Mouse (Mus musculus): ENCODE measurements at regions not wholly inside any gene's neighbourhood (a gene's known extent, or its start where the extent isn't known, plus 50 kb on each side); places are given as distances from the start of the nearest gene placed in this dataset.
A peak's percentile ranks its signal among the peaks of the same experiment; 100 is the strongest.

DNA sequence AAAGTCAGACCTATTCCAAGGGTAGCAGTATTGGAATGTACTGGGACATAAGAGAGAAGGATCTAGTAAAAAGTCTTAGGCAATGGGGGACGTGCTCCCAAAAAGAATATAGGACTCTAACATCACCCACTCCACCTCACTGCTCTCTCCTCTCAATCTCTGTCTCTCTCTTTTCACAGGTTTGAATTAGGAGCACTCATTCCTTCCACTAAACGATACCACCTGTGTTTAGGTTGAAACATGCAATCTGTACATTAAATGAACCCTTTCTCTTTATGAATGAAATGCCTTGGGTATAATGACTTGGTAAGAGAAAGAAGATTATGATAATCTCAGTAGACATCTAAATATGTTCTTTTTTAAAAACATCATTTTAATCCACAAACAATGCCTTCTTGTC, 129.4 kb downstream of the Zpld1 start:
- Histone ChIP-seq H3K27me3 (no peaks in the 10 kb centered on the region), H3K4me3 (no peak overlapping the region), H3K9me3 (replicated peaks) (no peaks in the 10 kb centered on the region), H3K4me1 (peaks cover 6% of the 10 kb centered on the region; the same call in 1 of the 2 replicates), H3K4me2 (replicated peaks) (no peak overlapping the region), H3K9ac (no peak overlapping the region), H3K27ac (no peak overlapping the region), H3K36me3 (no peaks in the 10 kb centered on the region)
- no peak for ATAC-seq (ENCODE audit: low FRiP score)
- WGBS: 77% methylated on average over 2 of the region's 2 CpGs

DNA sequence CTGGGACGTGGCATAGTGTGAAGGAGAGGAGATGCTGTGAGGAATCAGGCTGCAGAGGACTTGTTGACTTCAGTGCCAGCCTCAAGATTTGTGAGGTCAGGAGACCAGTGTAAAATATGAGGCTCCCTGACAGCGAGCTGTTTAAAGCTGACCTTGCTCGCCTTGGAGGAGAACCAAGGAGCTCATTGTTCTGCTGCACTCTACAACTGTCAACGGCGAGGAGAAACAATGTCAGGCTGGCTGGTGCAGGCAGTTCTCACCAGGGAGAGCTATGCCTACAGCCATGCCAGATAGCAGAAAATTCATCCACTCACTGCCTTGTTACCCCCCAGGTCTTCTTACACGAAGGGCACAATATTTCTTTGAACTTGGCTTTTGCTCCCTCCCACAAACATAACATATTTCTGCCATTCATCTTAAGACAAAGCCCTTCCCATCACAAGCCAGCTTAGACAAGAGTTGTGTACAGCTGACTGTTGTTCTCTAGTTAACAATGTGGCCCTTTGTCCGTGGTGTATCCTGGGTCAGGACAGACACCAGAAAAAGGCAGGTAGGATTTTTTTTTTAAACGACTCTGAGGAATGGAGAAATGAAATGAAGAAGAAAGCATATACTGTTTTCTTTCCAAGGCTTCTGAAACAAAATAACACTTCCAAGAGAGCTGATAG, 131.5 kb downstream of the Zpld1 start:
- ATAC-seq (ENCODE audit: low FRiP score): peak; percentile 50; the same call in 1 of the 2 replicates
- no peak overlapping the region for H3K4me2 ChIP-seq (replicated peaks)
- no peaks in the 10 kb centered on the region for H3K27me3 ChIP-seq
- H3K27ac ChIP-seq: no peak overlapping the region
- WGBS: 39% methylated on average over 8 of the region's 8 CpGs
- no peak overlapping the region for H3K9ac ChIP-seq
- H3K4me1 ChIP-seq: peaks cover 6% of the 10 kb centered on the region; the same call in 1 of the 2 replicates
- H3K36me3 ChIP-seq: no peaks in the 10 kb centered on the region
- no peak overlapping the region for H3K4me3 ChIP-seq
- H3K9me3 ChIP-seq (replicated peaks): no peaks in the 10 kb centered on the region

DNA sequence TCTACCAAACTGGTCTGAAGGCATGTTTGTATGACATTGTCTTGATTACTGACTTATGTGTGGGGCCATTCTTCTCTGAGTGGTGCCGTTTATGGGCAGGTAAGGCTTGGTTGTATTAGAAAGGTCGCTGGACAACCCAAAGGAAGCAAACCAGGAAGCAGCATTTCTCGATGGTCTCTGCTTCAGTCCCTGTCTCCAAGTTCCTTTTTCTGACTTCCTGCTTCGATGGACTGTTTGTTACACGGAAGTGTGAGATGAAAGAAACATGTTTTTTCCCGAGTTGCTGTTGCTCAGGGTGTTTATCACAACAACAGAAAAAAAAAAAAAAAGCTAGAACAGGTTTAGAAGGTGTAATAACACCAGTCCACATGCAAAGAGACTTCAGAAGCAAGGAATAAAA, 134.9 kb downstream of the Zpld1 start:
- WGBS: 78% methylated on average over 6 of the region's 6 CpGs
- H3K4me3 ChIP-seq: no peak overlapping the region
- no peaks in the 10 kb centered on the region for H3K27me3 ChIP-seq
- H3K4me1 ChIP-seq: peaks cover 6% of the 10 kb centered on the region; the same call in 1 of the 2 replicates
- ATAC-seq (ENCODE audit: low FRiP score): no peak
- H3K27ac ChIP-seq: no peak overlapping the region
- H3K36me3 ChIP-seq: no peaks in the 10 kb centered on the region
- no peak overlapping the region for H3K9ac ChIP-seq
- H3K9me3 ChIP-seq (replicated peaks): no peaks in the 10 kb centered on the region
- no peak overlapping the region for H3K4me2 ChIP-seq (replicated peaks)

DNA sequence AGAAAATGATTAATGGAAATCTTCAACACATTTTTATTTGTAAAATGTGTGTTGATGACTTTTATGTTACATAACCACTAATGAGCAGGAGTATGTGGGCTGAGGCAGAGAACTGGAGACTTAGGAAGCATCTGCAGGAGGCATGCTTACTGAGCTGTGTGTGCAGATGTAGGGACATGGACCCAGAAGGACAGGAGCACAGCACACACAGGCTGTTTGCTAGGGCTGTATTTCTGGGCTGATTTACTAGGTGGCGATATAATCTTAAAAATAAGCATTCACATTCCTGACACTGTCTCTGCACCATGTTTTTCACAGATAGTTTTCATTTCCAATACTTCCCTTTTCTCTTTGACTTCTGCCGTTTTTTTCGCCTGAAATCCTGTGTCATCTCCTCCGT, 146.1 kb downstream of the Zpld1 start:
- H3K4me1 ChIP-seq: no peaks in the 10 kb centered on the region
- no peak overlapping the region for H3K4me2 ChIP-seq (replicated peaks)
- no peaks in the 10 kb centered on the region for H3K27me3 ChIP-seq
- no peak overlapping the region for H3K27ac ChIP-seq
- 45% methylated on average over 4 of the region's 4 CpGs for WGBS
- H3K9me3 ChIP-seq (replicated peaks): no peaks in the 10 kb centered on the region
- no peak overlapping the region for H3K9ac ChIP-seq
- H3K36me3 ChIP-seq: no peaks in the 10 kb centered on the region
- no peak for ATAC-seq (ENCODE audit: low FRiP score)
- H3K4me3 ChIP-seq: no peak overlapping the region

DNA sequence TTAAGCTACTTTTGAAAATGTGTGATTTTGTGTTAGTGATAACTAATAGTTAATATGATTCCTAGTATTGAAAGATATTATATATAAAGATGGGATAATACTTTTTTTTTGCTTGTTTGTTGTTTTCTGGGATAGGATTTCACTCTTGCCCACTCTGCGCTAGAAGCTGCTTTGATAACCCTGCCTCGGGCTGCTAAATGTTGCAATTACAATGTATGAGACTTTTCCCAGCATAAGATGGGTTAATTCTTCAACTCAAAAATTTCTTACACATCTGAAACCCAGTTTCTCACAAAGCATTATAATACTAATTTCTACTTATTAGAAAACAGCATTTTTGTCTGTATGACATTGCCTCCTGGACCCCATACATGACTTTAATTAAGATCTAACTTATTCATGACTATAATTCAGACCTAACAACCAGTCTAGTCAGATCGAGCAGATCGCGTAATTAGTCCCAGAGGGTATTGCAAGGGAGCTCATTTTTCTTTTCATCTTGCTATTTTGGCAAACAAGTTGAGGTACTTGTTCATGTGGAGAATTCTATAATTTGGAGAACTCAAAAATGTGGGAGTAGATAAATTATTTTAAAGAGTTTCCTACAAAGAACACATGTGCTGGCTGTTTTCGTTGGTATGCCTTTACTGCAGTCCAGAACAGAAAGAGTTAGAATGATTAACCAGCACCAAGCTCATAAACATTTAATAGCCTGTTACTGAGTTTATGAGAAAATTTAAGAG, 155.2 kb downstream of the Zpld1 start:
- H3K36me3 ChIP-seq: no peaks in the 10 kb centered on the region
- ATAC-seq (ENCODE audit: low FRiP score): no peak

DNA sequence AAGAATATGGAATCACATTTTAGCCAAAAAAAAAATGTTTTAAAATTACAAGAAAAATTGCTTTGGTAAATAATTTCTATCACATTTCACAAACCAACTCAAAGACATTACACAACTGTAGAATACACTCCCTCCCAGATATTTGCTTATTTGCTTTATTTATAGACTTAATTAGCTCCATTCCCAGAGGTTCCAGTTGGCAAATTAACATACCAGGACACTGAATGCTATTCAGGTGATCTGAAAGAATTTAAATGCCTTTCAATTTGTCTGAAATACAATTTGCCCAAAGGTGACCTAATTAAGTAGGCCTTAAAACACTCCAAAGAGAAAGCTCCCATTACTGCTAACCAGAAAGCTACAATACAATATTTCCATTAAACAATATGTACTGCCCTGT, 162.8 kb downstream of the Zpld1 start:
- H3K4me1 ChIP-seq: no peaks in the 10 kb centered on the region

More for the DNA sequence above, 155.2 kb downstream of the Zpld1 start:
- no peak overlapping the region for H3K27ac ChIP-seq
- no peak overlapping the region for H3K4me3 ChIP-seq
- no peaks in the 10 kb centered on the region for H3K4me1 ChIP-seq
- no peaks in the 10 kb centered on the region for H3K9me3 ChIP-seq (replicated peaks)
- WGBS: 87% methylated on average over 6 of the region's 6 CpGs
- H3K4me2 ChIP-seq (replicated peaks): no peak overlapping the region
- H3K9ac ChIP-seq: no peak overlapping the region
- H3K27me3 ChIP-seq: no peaks in the 10 kb centered on the region; the same call in 1 of the 2 replicates

DNA sequence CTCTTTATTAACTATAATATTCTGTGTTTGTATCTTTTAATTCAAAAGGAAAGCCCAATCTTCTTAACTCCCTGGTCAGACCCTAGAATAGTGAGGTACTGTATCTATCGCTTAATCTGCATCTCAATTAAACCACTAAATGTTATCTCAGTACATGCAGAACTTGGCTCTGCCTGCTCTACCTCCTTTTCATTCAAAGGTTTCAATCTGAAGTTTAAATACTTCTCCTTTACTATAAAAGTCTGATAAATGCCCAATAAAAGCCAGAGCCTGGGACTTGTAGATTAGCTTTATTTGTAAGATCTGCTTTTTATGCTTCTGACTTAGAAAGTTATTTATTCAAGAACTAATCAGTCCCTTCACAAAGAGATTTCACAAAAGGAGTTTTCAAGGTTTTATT, 200.1 kb downstream of the Zpld1 start:
- ATAC-seq (ENCODE audit: low FRiP score): no peak

More for the DNA sequence above, 162.8 kb downstream of the Zpld1 start:
- no peak overlapping the region for H3K27ac ChIP-seq
- H3K4me3 ChIP-seq: no peak overlapping the region
- H3K9me3 ChIP-seq (replicated peaks): no peaks in the 10 kb centered on the region
- no peak for ATAC-seq (ENCODE audit: low FRiP score)
- H3K4me2 ChIP-seq (replicated peaks): no peak overlapping the region
- H3K36me3 ChIP-seq: no peaks in the 10 kb centered on the region
- H3K27me3 ChIP-seq: no peaks in the 10 kb centered on the region
- H3K9ac ChIP-seq: no peak overlapping the region

DNA sequence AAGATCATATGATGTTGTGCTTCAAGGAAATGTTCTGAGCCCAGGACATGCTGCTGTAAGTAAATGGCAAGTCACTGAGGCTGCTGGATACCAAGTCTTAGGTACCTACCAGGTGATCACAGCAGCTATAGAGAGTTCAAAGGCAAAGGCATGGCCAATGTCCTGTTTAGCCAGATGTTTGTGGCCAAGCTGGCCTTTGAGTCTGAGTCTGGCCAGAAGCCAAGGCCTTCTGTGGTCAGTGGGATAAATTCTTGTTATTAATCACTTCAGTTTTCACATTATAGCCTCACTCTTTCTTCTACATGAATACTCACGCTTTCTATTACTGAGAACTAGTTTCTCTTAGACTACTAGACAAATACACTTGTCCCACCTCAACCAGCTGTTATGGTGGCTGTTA, 210.3 kb downstream of the Zpld1 start:
- Histone ChIP-seq H3K4me3 (no peak overlapping the region), H3K27me3 (no peaks in the 10 kb centered on the region), H3K27ac (no peak overlapping the region), H3K36me3 (no peaks in the 10 kb centered on the region), H3K9ac (no peak overlapping the region), H3K9me3 (replicated peaks) (no peaks in the 10 kb centered on the region), H3K4me2 (replicated peaks) (no peak overlapping the region), H3K4me1 (no peaks in the 10 kb centered on the region)
- no peak for ATAC-seq (ENCODE audit: low FRiP score)
- 91% methylated on average over 1 of the region's 1 CpGs for WGBS

More for the DNA sequence above, 200.1 kb downstream of the Zpld1 start:
- H3K9ac ChIP-seq: no peak overlapping the region
- H3K4me3 ChIP-seq: no peak overlapping the region
- no peaks in the 10 kb centered on the region for H3K27me3 ChIP-seq
- no peaks in the 10 kb centered on the region for H3K4me1 ChIP-seq
- WGBS: 88% methylated on average over 1 of the region's 1 CpGs
- H3K36me3 ChIP-seq: no peaks in the 10 kb centered on the region
- H3K9me3 ChIP-seq (replicated peaks): no peaks in the 10 kb centered on the region
- H3K27ac ChIP-seq: no peak overlapping the region
- H3K4me2 ChIP-seq (replicated peaks): no peak overlapping the region

DNA sequence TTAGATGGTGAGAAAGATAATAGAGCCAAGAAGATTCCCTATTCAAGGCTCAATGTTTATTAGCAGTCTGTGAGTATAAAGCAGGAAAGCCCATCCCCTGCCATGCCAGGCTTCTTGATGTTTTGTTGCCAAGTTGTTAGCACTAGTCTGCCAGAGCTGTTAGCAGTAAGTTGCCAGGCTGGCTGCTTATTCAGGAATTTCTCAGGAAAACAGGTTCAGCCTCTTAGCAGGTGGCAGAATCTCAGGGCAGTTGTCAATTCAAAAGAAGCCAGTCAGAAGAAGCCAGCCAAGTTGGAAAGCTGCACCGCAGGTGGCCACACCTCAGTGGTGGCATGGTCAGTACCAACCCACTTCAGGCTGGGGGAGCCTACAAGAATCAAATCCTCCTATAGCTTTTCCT, 221.6 kb downstream of the Zpld1 start:
- Histone ChIP-seq H3K9me3 (replicated peaks) (no peaks in the 10 kb centered on the region), H3K4me2 (replicated peaks) (no peak overlapping the region), H3K9ac (no peak overlapping the region), H3K4me3 (no peak overlapping the region), H3K36me3 (no peaks in the 10 kb centered on the region), H3K27ac (no peak overlapping the region), H3K4me1 (no peaks in the 10 kb centered on the region), H3K27me3 (no peaks in the 10 kb centered on the region)
- WGBS: 71% methylated on average over 1 of the region's 1 CpGs
- ATAC-seq (ENCODE audit: low FRiP score): no peak

DNA sequence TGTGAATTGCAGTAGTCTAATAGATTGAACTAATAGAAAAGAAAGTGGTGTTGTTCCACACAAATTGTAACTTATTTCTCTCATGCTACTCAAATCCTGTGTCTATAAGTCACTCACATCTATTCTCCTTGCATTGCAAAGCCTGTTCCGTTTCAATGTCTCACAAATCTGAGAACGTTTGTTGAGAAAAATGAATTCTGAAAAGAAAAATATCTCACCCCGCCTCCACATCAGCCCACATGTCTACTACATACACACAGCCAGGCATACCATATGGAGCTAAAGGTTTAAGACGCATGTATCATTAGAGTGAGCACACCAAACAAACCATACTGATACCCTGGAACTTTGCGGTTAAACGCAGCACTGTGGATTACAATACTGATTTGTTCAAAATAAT, 258.0 kb downstream of the Zpld1 start:
- no peaks in the 10 kb centered on the region for H3K4me1 ChIP-seq
- WGBS: 92% methylated on average over 6 of the region's 6 CpGs
- H3K4me3 ChIP-seq: no peak overlapping the region
- no peak overlapping the region for H3K4me2 ChIP-seq (replicated peaks)
- no peaks in the 10 kb centered on the region for H3K9me3 ChIP-seq (replicated peaks)
- no peak for ATAC-seq (ENCODE audit: low FRiP score)
- no peak overlapping the region for H3K9ac ChIP-seq
- H3K27ac ChIP-seq: no peak overlapping the region
- H3K27me3 ChIP-seq: no peaks in the 10 kb centered on the region
- no peaks in the 10 kb centered on the region for H3K36me3 ChIP-seq

DNA sequence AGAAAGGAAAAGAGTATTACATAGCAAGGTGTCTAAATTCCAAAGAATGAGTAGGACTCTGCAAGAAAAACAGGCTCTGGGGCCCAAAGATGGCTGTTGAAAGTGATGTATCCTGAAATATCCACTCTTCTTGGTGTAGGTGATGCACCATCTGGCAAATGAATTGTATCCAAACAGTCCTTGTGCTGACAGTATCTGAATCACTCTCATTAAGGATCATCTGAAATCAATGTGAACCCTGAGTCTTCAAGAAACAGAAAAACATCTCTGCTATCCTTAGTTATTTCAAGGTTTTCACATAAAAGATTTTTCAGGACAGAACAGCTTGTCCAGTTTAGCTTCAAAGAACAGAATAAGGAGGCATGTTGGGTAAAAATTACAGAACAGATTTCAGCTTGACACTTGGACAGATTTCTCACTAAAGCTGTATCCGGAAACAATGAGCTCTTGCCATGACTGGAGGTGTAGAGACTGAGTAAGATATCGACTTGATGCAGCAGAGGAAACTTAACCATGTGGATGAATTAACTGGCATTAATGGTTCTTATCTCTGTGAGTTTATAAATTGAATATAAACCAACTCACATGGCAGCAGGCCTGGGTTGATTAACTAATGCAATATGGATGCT, 296.0 kb downstream of the Zpld1 start:
- no peaks in the 10 kb centered on the region for H3K4me1 ChIP-seq
- no peak overlapping the region for H3K4me2 ChIP-seq (replicated peaks)
- H3K9me3 ChIP-seq (replicated peaks): no peaks in the 10 kb centered on the region
- no peak overlapping the region for H3K4me3 ChIP-seq
- no peaks in the 10 kb centered on the region for H3K36me3 ChIP-seq
- no peaks in the 10 kb centered on the region for H3K27me3 ChIP-seq
- 96% methylated on average over 2 of the region's 2 CpGs for WGBS
- no peak overlapping the region for H3K9ac ChIP-seq
- no peak overlapping the region for H3K27ac ChIP-seq
- ATAC-seq (ENCODE audit: low FRiP score): no peak

DNA sequence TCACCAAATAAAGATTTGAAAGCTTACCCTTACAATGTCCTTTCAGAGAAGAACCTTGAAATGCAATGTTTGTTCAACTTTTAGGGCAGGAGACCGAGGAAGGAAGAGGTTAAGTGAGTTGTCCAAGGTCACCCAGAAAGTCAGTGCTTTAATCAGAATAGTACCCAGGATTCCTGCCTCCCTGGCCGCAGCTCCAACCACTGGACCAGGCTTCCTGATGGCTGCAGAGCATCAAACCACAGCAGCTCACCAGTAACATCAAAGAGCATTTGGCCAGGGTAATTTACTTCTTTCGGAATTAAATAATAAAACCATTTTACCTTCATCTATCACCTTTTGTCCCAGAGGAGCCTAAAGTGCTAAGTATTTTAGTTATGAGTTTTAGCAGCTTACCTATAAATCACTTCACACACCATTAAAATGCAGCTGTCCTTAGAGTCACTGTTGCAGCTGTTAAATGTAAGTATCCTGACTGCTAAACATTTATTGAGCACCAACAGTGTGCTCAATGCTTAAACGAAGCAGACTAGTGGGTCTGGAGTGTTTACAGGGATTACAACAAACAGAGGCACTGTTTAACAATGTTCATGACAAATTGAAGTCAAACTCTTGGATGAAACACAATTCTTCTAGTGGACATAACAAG, 306.1 kb downstream of the Zpld1 start:
- no peaks in the 10 kb centered on the region; the same call in 1 of the 2 replicates for H3K9me3 ChIP-seq (replicated peaks)

More for the DNA sequence above, 306.1 kb downstream of the Zpld1 start:
- Histone ChIP-seq H3K4me3 (no peak overlapping the region), H3K4me2 (replicated peaks) (no peak overlapping the region), H3K9ac (no peak overlapping the region), H3K27me3 (no peaks in the 10 kb centered on the region), H3K36me3 (no peaks in the 10 kb centered on the region), H3K27ac (no peak overlapping the region), H3K4me1 (no peaks in the 10 kb centered on the region)
- 82% methylated on average over 4 of the region's 4 CpGs for WGBS
- no peak for ATAC-seq (ENCODE audit: low FRiP score)

All from hindbrain, embryonic 12.5 days (tissue).